Mouse (Mus musculus): Measurements from ENCODE around the gene Whamm.

The Whamm gene

GRCm38 (mm10) chr7:81571108-81571940 is at the start of gene Whamm:
Gene Whamm (plus strand): TSS chr7:81571266.
- DNase-seq (ENCODE audit: low spot score in 2 of 2) = peak; percentile 74 to 86

- peak; percentile 71 to 76 for DNase-seq (ENCODE audit: low spot score in 2 of 2)
Observed at GRCm38 (mm10) chr7:81523008-81523662, 47.9 kb upstream of the Whamm start.

GRCm38 (mm10) chr7:81523663-81524017 is 47.4 kb upstream of the Whamm start:
- no peak for DNase-seq (ENCODE audit: low spot score in 2 of 2)

GRCm38 (mm10) chr7:81528918-81529317 is 42.1 kb upstream of the Whamm start:
- no peak for DNase-seq (ENCODE audit: low spot score in 2 of 2)

- no peak for DNase-seq (ENCODE audit: low spot score in 2 of 2)
Observed at GRCm38 (mm10) chr7:81531462-81531861, 39.6 kb upstream of the Whamm start.

GRCm38 (mm10) chr7:81536478-81536877 is 34.6 kb upstream of the Whamm start:
- no peak for DNase-seq (ENCODE audit: low spot score in 2 of 2)

- no peak for DNase-seq (ENCODE audit: low spot score in 2 of 2)
Observed at GRCm38 (mm10) chr7:81538070-81538675, 32.9 kb upstream of the Whamm start.

- no peak for DNase-seq (ENCODE audit: low spot score in 2 of 2)
Observed at GRCm38 (mm10) chr7:81539565-81539964, 31.5 kb upstream of the Whamm start.

GRCm38 (mm10) chr7:81540999-81541398 is 30.1 kb upstream of the Whamm start:
- DNase-seq (ENCODE audit: low spot score in 2 of 2) = no peak

- DNase-seq (ENCODE audit: low spot score in 2 of 2) = peak; percentile 33 to 53
Observed at GRCm38 (mm10) chr7:81541924-81542524, 29.0 kb upstream of the Whamm start.

GRCm38 (mm10) chr7:81542934-81543333 is 28.1 kb upstream of the Whamm start:
- no peak for DNase-seq (ENCODE audit: low spot score in 2 of 2)

GRCm38 (mm10) chr7:81548864-81549263 is 22.2 kb upstream of the Whamm start:
- DNase-seq (ENCODE audit: low spot score in 2 of 2) = no peak

- no peak for DNase-seq (ENCODE audit: low spot score in 2 of 2)
Observed at GRCm38 (mm10) chr7:81553589-81553988, 17.5 kb upstream of the Whamm start.

- no peak for DNase-seq (ENCODE audit: low spot score in 2 of 2)
Observed at GRCm38 (mm10) chr7:81554369-81554768, 16.7 kb upstream of the Whamm start.

- DNase-seq (ENCODE audit: low spot score in 2 of 2) = no peak
Observed at GRCm38 (mm10) chr7:81556839-81557238, 14.2 kb upstream of the Whamm start.

GRCm38 (mm10) chr7:81557252-81557984 is 13.6 kb upstream of the Whamm start:
- DNase-seq (ENCODE audit: low spot score in 2 of 2) = no peak

GRCm38 (mm10) chr7:81557985-81558360 is 13.1 kb upstream of the Whamm start:
- no peak for DNase-seq (ENCODE audit: low spot score in 2 of 2)

- DNase-seq (ENCODE audit: low spot score in 2 of 2) = no peak
Observed at GRCm38 (mm10) chr7:81559231-81559980, 11.7 kb upstream of the Whamm start.

GRCm38 (mm10) chr7:81560101-81561049 is 10.7 kb upstream of the Whamm start:
- DNase-seq (ENCODE audit: low spot score in 2 of 2) = no peak

- DNase-seq (ENCODE audit: low spot score in 2 of 2) = no peak
Observed at GRCm38 (mm10) chr7:81561211-81561610, 9.9 kb upstream of the Whamm start.
